Mouse (Mus musculus) embryonic fibroblast, embryonic 13.5 days (primary cell): ENCODE data around the gene Slc3a1. TPM values are rescaled to one million over a fixed set of nuclear protein-coding genes. Genes with fewer than 3 reads are reported as not detected.

Source experiments
- H3K27ac ChIP-seq: 2 replicates; pipeline ENCODE4 v1.5.1; 2012; ENCODE audit warnings: low read length, control low read depth, inconsistent platforms; ENCODE audit not compliant: insufficient read depth
- H3K4me1 ChIP-seq: 2 replicates; pipeline ENCODE4 v1.6.1; 2011; ENCODE audit warnings: low read length; ENCODE audit not compliant: control insufficient read depth, insufficient read depth
- H3K4me3 ChIP-seq: 2 replicates; pipeline ENCODE4 v1.5.1; 2011; ENCODE audit warnings: mild to moderate bottlenecking, control low read depth, low read length; ENCODE audit not compliant: insufficient read depth
- CTCF ChIP-seq: IDR thresholded peaks from 2 replicates; pipeline ENCODE4 v1.5.1; 2011; ENCODE audit warnings: mild to moderate bottlenecking, control low read depth, low read length, moderate library complexity, borderline replicate concordance; ENCODE audit not compliant: insufficient read depth
- POLR2A ChIP-seq: IDR thresholded peaks from 2 replicates; pipeline ENCODE4 v1.6.1; 2011; ENCODE audit warnings: low read depth, mild to moderate bottlenecking, control low read depth, low read length, moderate library complexity
- polyA plus RNA-seq: library from polyadenylated mRNA; stranded (reverse); fragments of >200 nt; gene quantifications from 2 replicates; pipeline ENCODE4 v1.2.4, GENCODE M21; 2011; ENCODE audit warnings: low read depth; ENCODE audit not compliant: missing spikeins, insufficient read length

The Slc3a1 gene
- 0.57 TPM in 1 of 2 replicates, not detected in the other for polyA plus RNA-seq

- H3K4me3 ChIP-seq = no peak within 1 kb of the TSS
- H3K4me1 ChIP-seq = no peaks in the 10 kb centered on the region
- H3K27ac ChIP-seq = no peak within 1 kb of the TSS
- TF ChIP-seq POLR2A (no peak), CTCF (no peak)
Observed at GRCm38 (mm10) chr17:85028093-85028739, at the start of gene Slc3a1. Slc3a1 (plus strand) TSS chr17:85028376.

- no peak for TF ChIP-seq CTCF
- no peak for TF ChIP-seq POLR2A
- Histone ChIP-seq H3K4me1 (no peaks in the 10 kb centered on the region), H3K4me3 (no peak overlapping the region), H3K27ac (no peak overlapping the region)
Observed at GRCm38 (mm10) chr17:84981721-84982120, 46.5 kb upstream of the Slc3a1 start.

- H3K27ac ChIP-seq = no peak overlapping the region
- no peaks in the 10 kb centered on the region for H3K4me1 ChIP-seq
- no peak overlapping the region for H3K4me3 ChIP-seq
- TF ChIP-seq POLR2A (no peak), CTCF (no peak)
Observed at GRCm38 (mm10) chr17:84982735-84983134, 45.4 kb upstream of the Slc3a1 start.

DNA sequence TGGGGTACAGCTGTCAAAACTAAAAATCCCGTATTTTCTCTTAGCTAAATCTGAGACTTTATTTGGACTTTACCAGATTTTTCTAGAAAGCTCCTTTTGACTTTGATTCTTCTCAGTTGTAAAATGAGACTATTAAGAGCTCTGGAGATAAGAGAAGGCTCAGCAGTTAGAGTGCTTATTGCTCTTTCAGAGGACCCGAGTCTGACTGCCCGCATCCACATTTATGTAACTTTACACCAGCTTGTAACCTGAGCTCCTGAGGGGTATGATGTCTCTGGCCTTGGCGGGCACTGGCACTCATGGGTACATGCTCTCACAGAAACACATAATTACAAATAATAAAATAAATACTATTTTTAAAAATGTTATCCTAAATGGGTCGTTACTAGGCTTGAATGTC is 41.8 kb upstream of the Slc3a1 start:
- Histone ChIP-seq H3K4me3 (no peak overlapping the region), H3K27ac (no peak overlapping the region), H3K4me1 (no peaks in the 10 kb centered on the region)
- TF ChIP-seq CTCF (no peak), POLR2A (no peak)

GRCm38 (mm10) chr17:84987834-84988410 is 40.3 kb upstream of the Slc3a1 start:
- no peaks in the 10 kb centered on the region for H3K4me1 ChIP-seq
- H3K4me3 ChIP-seq = no peak overlapping the region
- H3K27ac ChIP-seq = no peak overlapping the region
- no peak for TF ChIP-seq CTCF

DNA sequence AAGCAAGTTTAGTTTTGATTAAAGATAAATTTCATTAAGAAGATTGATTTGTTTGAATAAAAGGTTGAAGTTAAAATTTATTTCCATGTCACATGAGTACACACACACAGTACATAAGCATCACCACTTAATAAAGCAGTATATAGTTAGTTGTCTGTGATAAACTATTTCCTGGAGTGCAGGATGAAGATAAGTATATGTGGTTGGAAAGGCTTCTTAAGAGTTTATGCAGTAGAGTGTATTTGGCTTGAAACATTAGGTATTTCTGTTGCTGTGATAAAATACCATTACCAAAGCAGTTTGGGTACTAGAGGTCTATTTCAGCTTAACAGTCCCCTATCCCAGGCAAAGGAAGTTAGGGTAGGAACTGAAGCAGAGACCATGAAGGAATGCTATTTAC is 39.7 kb upstream of the Slc3a1 start:
- TF ChIP-seq POLR2A (no peak), CTCF (no peak)
- Histone ChIP-seq H3K4me3 (no peak overlapping the region), H3K4me1 (no peaks in the 10 kb centered on the region), H3K27ac (no peak overlapping the region)

DNA sequence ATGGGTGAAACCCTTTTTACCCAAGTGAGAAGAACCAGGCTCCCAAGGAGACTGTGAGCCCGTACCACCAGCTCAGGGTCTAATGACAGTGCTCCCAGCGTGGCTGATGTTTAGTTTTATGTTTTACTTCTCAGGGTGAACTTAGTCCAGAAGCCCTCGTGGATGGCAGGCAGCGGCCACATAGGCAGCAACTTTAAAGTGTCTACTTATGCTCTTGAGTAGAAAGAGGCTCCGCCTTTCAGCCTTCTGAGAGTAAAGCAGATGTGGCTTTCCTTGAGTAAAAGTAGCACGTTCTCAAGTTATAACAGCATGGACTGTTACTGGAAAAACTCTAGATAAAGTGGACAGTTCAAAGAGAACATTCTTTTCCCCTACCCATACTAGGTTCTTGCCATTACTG is 32.3 kb upstream of the Slc3a1 start:
- no peak overlapping the region for H3K4me3 ChIP-seq
- H3K4me1 ChIP-seq = no peaks in the 10 kb centered on the region
- no peak for TF ChIP-seq POLR2A
- TF ChIP-seq CTCF = no peak
- H3K27ac ChIP-seq = no peak overlapping the region

DNA sequence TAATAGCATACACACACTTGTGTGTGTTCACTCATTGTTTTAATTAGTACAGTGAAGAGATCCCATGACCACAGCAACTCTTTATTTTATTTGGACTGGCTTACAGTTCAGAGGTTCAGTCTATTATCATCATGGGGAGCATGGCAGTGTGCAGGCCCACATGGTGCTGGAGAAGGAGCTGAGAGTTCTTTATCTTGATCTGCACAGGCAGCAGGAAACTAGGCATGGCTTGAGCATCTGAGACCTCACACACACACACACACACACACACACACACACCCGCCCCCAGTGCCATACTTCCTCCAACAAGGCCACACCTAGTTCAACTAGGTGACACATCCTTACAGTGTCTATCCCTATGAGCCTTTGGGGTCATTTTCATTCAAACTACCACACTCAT is 30.5 kb upstream of the Slc3a1 start:
- H3K27ac ChIP-seq = no peak overlapping the region
- no peaks in the 10 kb centered on the region for H3K4me1 ChIP-seq
- H3K4me3 ChIP-seq = no peak overlapping the region
- TF ChIP-seq POLR2A = no peak
- no peak for TF ChIP-seq CTCF

DNA sequence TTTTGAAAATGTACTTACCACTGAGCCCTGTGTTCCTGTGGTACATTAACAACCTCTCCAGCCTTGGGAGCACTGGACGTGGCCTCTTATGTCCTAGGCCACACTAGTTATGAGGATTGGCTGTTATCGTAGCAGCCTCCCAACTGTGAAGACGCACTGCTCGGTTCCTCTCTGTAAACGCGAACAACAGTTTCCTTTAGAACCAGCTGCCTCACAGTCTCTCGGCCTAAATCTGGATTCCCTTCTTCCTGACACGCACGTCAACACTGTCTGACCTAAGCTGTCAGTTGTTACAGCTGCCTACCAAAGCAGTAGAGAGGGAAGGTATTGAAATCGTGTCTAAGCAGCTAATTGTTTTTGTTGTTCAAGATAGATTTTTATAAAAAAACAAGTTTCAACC is 28.5 kb upstream of the Slc3a1 start:
- Histone ChIP-seq H3K4me1 (no peaks in the 10 kb centered on the region), H3K4me3 (no peak overlapping the region), H3K27ac (no peak overlapping the region)
- TF ChIP-seq POLR2A = no peak

GRCm38 (mm10) chr17:85013485-85013884 is 14.7 kb upstream of the Slc3a1 start:
- H3K4me1 ChIP-seq = no peaks in the 10 kb centered on the region
- no peak overlapping the region for H3K27ac ChIP-seq
- H3K4me3 ChIP-seq = no peak overlapping the region
- no peak for TF ChIP-seq CTCF
- no peak for TF ChIP-seq POLR2A

- Histone ChIP-seq H3K4me3 (no peak overlapping the region), H3K27ac (no peak overlapping the region), H3K4me1 (no peaks in the 10 kb centered on the region)
- TF ChIP-seq POLR2A (no peak), CTCF (no peak)
Observed at GRCm38 (mm10) chr17:85014632-85015031, 13.5 kb upstream of the Slc3a1 start.
